Mouse (Mus musculus) liver, embryonic 14.5 days (tissue): ENCODE measurements around the gene Slk.

Source experiments
- CTCF ChIP-seq: IDR thresholded peaks from 2 replicates; pipeline ENCODE4 v1.5.1; 2016; ENCODE audit warnings: antibody characterized with exemption, low read depth, control low read depth
- EP300 ChIP-seq: IDR thresholded peaks from 2 replicates; pipeline ENCODE4 v1.6.1; 2016; ENCODE audit warnings: antibody characterized with exemption, low read depth

DNA sequence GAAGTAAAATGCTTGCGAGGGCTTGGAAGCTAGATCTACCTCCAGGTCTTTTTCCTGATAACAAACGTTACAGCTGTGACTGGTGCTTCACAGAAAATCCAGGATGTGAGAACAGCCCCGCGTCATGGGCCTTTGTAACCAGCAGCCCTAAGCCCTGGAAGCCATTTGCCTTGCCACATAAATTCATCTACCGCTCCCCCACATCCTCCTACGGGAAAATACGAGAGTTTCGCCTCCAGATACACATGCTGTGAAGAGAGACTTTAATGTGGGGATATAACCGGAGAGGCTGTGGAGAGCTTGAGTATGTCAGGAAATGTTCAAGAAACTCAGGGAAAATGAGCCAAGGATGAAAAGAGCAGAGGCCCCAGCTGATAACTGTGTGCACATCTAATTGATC is 30.3 kb upstream of the Slk start:
- TF ChIP-seq EP300 (no peak), CTCF (no peak)
